Mouse (Mus musculus): Measurements from ENCODE around the gene Pola2. TPM values are rescaled to one million over a fixed set of nuclear protein-coding genes. Genes with fewer than 3 reads are reported as not detected.

Gene Pola2
- total RNA-seq, 2 experiments from 2014 or later, result 6.2 to 6.6 TPM

Other genes starting within 250 kb of the Pola2 start
- 10 to 100 TPM; 36.6 to 37.7 TPM for gene Ehbp1l1, start 237.9 kb downstream of the Pola2 start, total RNA-seq (2021)
- 10 to 100 TPM; 38.7 to 39.2 TPM for gene Fam89b, start 234.5 kb downstream of the Pola2 start, total RNA-seq (2021)
- gene Ltbp3, start 223.3 kb downstream of the Pola2 start, total RNA-seq (2021), result 10 to 100 TPM; 26.6 to 29.0 TPM
- gene Scyl1, start 192.8 kb downstream of the Pola2 start, total RNA-seq (2021), result 10 to 100 TPM; 77.7 to 79.5 TPM
- gene Frmd8, start 88.9 kb downstream of the Pola2 start, total RNA-seq (2021), result 10 to 100 TPM; 11.1 to 12.1 TPM
- gene Slc25a45, start 86.4 kb downstream of the Pola2 start, total RNA-seq (2021), result 1 to 10 TPM; 2.8 to 3.0 TPM
- gene Tigd3, start 70.1 kb downstream of the Pola2 start, total RNA-seq (2021), result 1 to 10 TPM; 5.6 to 5.9 TPM
- gene Dpf2, start 51.2 kb downstream of the Pola2 start, total RNA-seq (2021), result 10 to 100 TPM; 87.6 to 90.4 TPM
- gene Cdc42ep2, start 39.4 kb downstream of the Pola2 start, total RNA-seq (2021), result 1 to 10 TPM; 7.1 to 8.0 TPM
- gene Slc22a20, start 21.9 kb upstream of the Pola2 start, total RNA-seq (2021), result not detected
- 10 to 100 TPM; 14.5 to 17.4 TPM for gene Capn1, start 51.7 kb upstream of the Pola2 start, total RNA-seq (2021)
- gene Syvn1, start 82.4 kb upstream of the Pola2 start, total RNA-seq (2021), result 10 to 100 TPM; 41.2 to 44.4 TPM
- 10 to 100 TPM; 49.8 to 54.3 TPM for gene Mrpl49, start 93.6 kb upstream of the Pola2 start, total RNA-seq (2021)
- gene Fau, start 93.6 kb upstream of the Pola2 start, total RNA-seq (2021), result 100 to 1,000 TPM; 597 to 658 TPM
- gene Znhit2, start 97.0 kb upstream of the Pola2 start, total RNA-seq (2021), result 10 to 100 TPM; 39.4 to 41.7 TPM
- gene Tm7sf2, start 104.2 kb upstream of the Pola2 start, total RNA-seq (2021), result 10 to 100 TPM; 41.3 to 46.1 TPM
- 10 to 100 TPM; 73.9 to 87.1 TPM for gene Vps51, start 113.0 kb upstream of the Pola2 start, total RNA-seq (2021)
- gene Tmem262, start 115.8 kb upstream of the Pola2 start, total RNA-seq (2021), result not detected
- 1 to 10 TPM in 1 of 2 experiments, under 1 TPM in 1; 0.59 to 1.3 TPM for gene Gm28374, start 118.1 kb upstream of the Pola2 start, total RNA-seq (2021)
- 10 to 100 TPM; 32.8 to 35.0 TPM for gene Zfpl1, start 120.8 kb upstream of the Pola2 start, total RNA-seq (2021)
- under 1 TPM; 0.38 to 0.44 TPM for gene Cdca5, start 120.8 kb upstream of the Pola2 start, total RNA-seq (2021)
- gene AC131692.1, start 130.2 kb upstream of the Pola2 start, total RNA-seq (2021), result not detected
- gene Naaladl1, start 141.6 kb upstream of the Pola2 start, total RNA-seq (2021), result not detected
- 10 to 100 TPM; 23.7 to 24.7 TPM for gene Sac3d1, start 154.4 kb upstream of the Pola2 start, total RNA-seq (2021)
- 10 to 100 TPM; 39.2 to 42.9 TPM for gene Snx15, start 164.1 kb upstream of the Pola2 start, total RNA-seq (2021)
- under 1 TPM in 1 of 2 experiments, not detected in 1; 0.33 TPM for gene Batf2, start 176.8 kb upstream of the Pola2 start, total RNA-seq (2021)
- gene Arl2, start 177.3 kb upstream of the Pola2 start, total RNA-seq (2021), result 10 to 100 TPM; 61.2 to 69.7 TPM
- under 1 TPM; 0.27 to 0.40 TPM for gene Majin, start 220.2 kb upstream of the Pola2 start, total RNA-seq (2021)